Mouse (Mus musculus) spleen, postnatal 36 days (tissue): ENCODE measurements around the gene Scfd2.

ENCODE experiments used
- DNase-seq, 2 experiments: peaks; one replicate each; pipeline ENCODE4 v3.0.0; 2022; ENCODE audit warnings: low spot score in 2 of 2, mixed read lengths in 1 of 2

Scfd2 gene

GRCm38 (mm10) chr5:74531630-74532280, at the start of gene Scfd2:
Gene Scfd2 (minus strand): TSS chr5:74531759.
- peak; percentile 95 to 97 for DNase-seq

- no peak for DNase-seq
Observed at GRCm38 (mm10) chr5:74571767-74572166, 40.2 kb upstream of the Scfd2 start.

GRCm38 (mm10) chr5:74561151-74561550, 29.6 kb upstream of the Scfd2 start:
- no peak for DNase-seq

GRCm38 (mm10) chr5:74549566-74549965, 18.0 kb upstream of the Scfd2 start:
- no peak for DNase-seq

- no peak for DNase-seq
Observed at GRCm38 (mm10) chr5:74545606-74546005, 14.0 kb upstream of the Scfd2 start.

GRCm38 (mm10) chr5:74536180-74536947, 4.8 kb upstream of the Scfd2 start:
- DNase-seq: no peak

GRCm38 (mm10) chr5:74535240-74536021, 3.9 kb upstream of the Scfd2 start, which contains the start of gene Fip1l1:
Gene Fip1l1 (plus strand): TSS chr5:74535449.
- peak; percentile 89 to 91 for DNase-seq

- no peak for DNase-seq
Observed at GRCm38 (mm10) chr5:74530785-74531184, 774 bp downstream of the Scfd2 start.

GRCm38 (mm10) chr5:74527025-74527424, 4.5 kb downstream of the Scfd2 start:
- no peak for DNase-seq

GRCm38 (mm10) chr5:74511686-74512085, 19.9 kb downstream of the Scfd2 start:
- no peak for DNase-seq

GRCm38 (mm10) chr5:74492705-74493104, 38.9 kb downstream of the Scfd2 start:
- no peak for DNase-seq

- DNase-seq: no peak
Observed at GRCm38 (mm10) chr5:74484646-74485045, 46.9 kb downstream of the Scfd2 start.

- no peak for DNase-seq
Observed at GRCm38 (mm10) chr5:74482633-74483032, 48.9 kb downstream of the Scfd2 start.

GRCm38 (mm10) chr5:74482034-74482433, 49.5 kb downstream of the Scfd2 start:
- no peak for DNase-seq

GRCm38 (mm10) chr5:74480409-74480808, 51.1 kb downstream of the Scfd2 start:
- no peak for DNase-seq

GRCm38 (mm10) chr5:74479947-74480346, 51.6 kb downstream of the Scfd2 start:
- DNase-seq: no peak

GRCm38 (mm10) chr5:74479157-74479556, 52.4 kb downstream of the Scfd2 start:
- DNase-seq: no peak

GRCm38 (mm10) chr5:74476551-74476950, 55.0 kb downstream of the Scfd2 start:
- no peak for DNase-seq

GRCm38 (mm10) chr5:74473117-74473516, 58.4 kb downstream of the Scfd2 start:
- no peak for DNase-seq

- no peak for DNase-seq
Observed at GRCm38 (mm10) chr5:74470819-74471218, 60.7 kb downstream of the Scfd2 start.

- DNase-seq: no peak
Observed at GRCm38 (mm10) chr5:74469620-74470019, 61.9 kb downstream of the Scfd2 start.

- DNase-seq: no peak
Observed at GRCm38 (mm10) chr5:74467753-74468152, 63.8 kb downstream of the Scfd2 start.
